Mouse (Mus musculus) intestine, embryonic 16.5 days (tissue): ENCODE results near the gene Gm7247. TPM values are rescaled to one million over a fixed set of nuclear protein-coding genes. Genes with fewer than 3 reads are reported as not detected.
A peak's percentile ranks its signal among the peaks of the same experiment; 100 is the strongest.

Experiments
- ATAC-seq: fragments of 200-750 bp; cut with Nextera tagmentation; 2 replicates; pipeline ENCODE4 v1.8.0; 2017; ENCODE audit warnings: moderate TSS enrichment, moderate library complexity
- H3K27ac ChIP-seq: fragments of 300-500 bp; sonication (generic); 2 replicates; pipeline ENCODE4 v1.5.1; 2014; ENCODE audit warnings: mild to moderate bottlenecking, low read length
- H3K27me3 ChIP-seq: fragments of 300-500 bp; sonication (generic); replicated peaks from 2 replicates; pipeline ENCODE4 v1.6.1; 2014; ENCODE audit warnings: low read length, control low read depth, mixed read lengths; ENCODE audit not compliant: control insufficient read depth, insufficient read depth
- H3K36me3 ChIP-seq: fragments of 300-500 bp; sonication (generic); 2 replicates; pipeline ENCODE4 v1.6.1; 2014; ENCODE audit warnings: low read length, control low read depth; ENCODE audit not compliant: control insufficient read depth, insufficient read depth
- H3K4me1 ChIP-seq: fragments of 300-500 bp; sonication (generic); 2 replicates; pipeline ENCODE4 v1.6.1; 2014; ENCODE audit warnings: low read length, control low read depth, mixed read lengths; ENCODE audit not compliant: control insufficient read depth, insufficient read depth
- H3K4me2 ChIP-seq: fragments of 300-500 bp; sonication (generic); 2 replicates; pipeline ENCODE4 v1.6.1; 2014; ENCODE audit warnings: low read depth, low read length, control low read depth
- H3K4me3 ChIP-seq: fragments of 300-500 bp; sonication (generic); 2 replicates; pipeline ENCODE4 v1.5.1; 2014; ENCODE audit warnings: mild to moderate bottlenecking, low read length
- H3K9ac ChIP-seq: fragments of 300-500 bp; sonication (generic); 2 replicates; pipeline ENCODE4 v1.6.1; 2014; ENCODE audit warnings: low read depth, low read length
- H3K9me3 ChIP-seq: fragments of 300-500 bp; sonication (generic); 2 replicates; pipeline ENCODE4 v1.6.1; 2016; ENCODE audit warnings: low read length, control low read depth; ENCODE audit not compliant: control insufficient read depth
- WGBS: fragments of 180-500 bp; shearing (Covaris S2); extraction: QIAGEN DNeasy Blood & Tissue Kit; methylation state at CpG from one replicate; pipeline ENCODE4 v1.1.7; 2014; 5-methylcytosine and 5-hydroxymethylcytosine counted together
- polyA plus RNA-seq: library from polyadenylated mRNA; unstranded; fragments of >200 nt; fragmentation: Nextera tagmentation; extraction: Ambion mirVana; gene quantifications from 2 replicates; pipeline ENCODE4 v1.2.1, GENCODE M21; 2015

The Gm7247 gene
- not detected in 2 replicates for polyA plus RNA-seq

- no peak within 1 kb of the TSS for H3K4me2 ChIP-seq
- H3K4me1 ChIP-seq: no peaks in the 10 kb centered on the region
- no peaks in the 10 kb centered on the region for H3K36me3 ChIP-seq
- H3K9ac ChIP-seq: no peak within 1 kb of the TSS
- no peaks in the 10 kb centered on the region for H3K9me3 ChIP-seq
- ATAC-seq: no peak
- WGBS: 81% methylated on average over 1 of the region's 1 CpGs
- no peak within 1 kb of the TSS for H3K4me3 ChIP-seq
- no peaks in the 10 kb centered on the region for H3K27me3 ChIP-seq
- H3K27ac ChIP-seq: no peak within 1 kb of the TSS
Observed at GRCm38 (mm10) chr14:51361456-51361855, at the start of gene Gm7247. TSS of gene Gm7247 (plus strand) at chr14:51361756.

DNA sequence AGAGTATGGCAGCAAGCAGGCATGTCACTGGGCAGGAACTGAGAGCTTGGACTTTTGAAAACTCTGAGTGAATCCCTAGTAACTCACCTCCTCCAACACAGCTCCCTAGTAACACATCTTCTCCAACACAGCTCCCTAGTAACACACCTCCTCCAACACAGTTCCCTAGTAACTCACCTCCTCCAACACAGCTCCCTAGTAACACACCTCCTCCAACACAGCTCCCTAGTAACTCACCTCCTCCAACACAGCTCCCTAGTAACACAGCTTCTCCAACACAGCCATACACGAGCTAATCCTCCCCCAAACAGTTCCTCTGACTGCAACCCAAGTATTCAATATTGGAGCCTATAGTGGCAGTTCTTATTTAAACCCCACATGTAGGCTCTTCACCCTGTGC lies 37.6 kb upstream of the Gm7247 start:
- Histone ChIP-seq H3K9me3 (no peaks in the 10 kb centered on the region), H3K27ac (no peak overlapping the region), H3K9ac (no peak overlapping the region), H3K4me3 (no peak overlapping the region), H3K4me1 (no peaks in the 10 kb centered on the region), H3K27me3 (no peaks in the 10 kb centered on the region), H3K36me3 (no peaks in the 10 kb centered on the region), H3K4me2 (no peak overlapping the region)
- WGBS: 52% methylated on average over 1 of the region's 1 CpGs
- no peak for ATAC-seq

DNA sequence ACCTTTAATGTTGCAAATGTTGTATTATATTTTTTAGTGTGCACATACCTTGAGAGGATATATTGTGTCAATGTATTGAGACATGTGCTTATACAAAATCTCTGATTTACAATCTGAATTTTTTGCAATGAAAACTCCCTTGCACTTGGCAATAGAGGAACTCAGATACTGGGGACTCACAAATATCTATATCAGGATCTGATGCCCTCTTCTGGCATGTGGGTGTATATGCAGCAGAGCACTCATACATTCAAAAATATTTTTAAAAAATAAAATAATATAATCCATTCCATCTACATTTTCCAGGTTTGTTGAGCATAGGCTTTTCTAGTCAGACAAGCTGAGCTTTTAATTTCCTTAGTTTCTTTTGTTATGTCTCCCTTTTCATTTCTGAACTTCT lies 15.5 kb upstream of the Gm7247 start:
- Histone ChIP-seq H3K36me3 (no peaks in the 10 kb centered on the region), H3K4me3 (no peak overlapping the region), H3K9ac (no peak overlapping the region), H3K27ac (no peak overlapping the region), H3K27me3 (no peaks in the 10 kb centered on the region), H3K9me3 (no peaks in the 10 kb centered on the region), H3K4me1 (no peaks in the 10 kb centered on the region), H3K4me2 (no peak overlapping the region)
- no peak for ATAC-seq

DNA sequence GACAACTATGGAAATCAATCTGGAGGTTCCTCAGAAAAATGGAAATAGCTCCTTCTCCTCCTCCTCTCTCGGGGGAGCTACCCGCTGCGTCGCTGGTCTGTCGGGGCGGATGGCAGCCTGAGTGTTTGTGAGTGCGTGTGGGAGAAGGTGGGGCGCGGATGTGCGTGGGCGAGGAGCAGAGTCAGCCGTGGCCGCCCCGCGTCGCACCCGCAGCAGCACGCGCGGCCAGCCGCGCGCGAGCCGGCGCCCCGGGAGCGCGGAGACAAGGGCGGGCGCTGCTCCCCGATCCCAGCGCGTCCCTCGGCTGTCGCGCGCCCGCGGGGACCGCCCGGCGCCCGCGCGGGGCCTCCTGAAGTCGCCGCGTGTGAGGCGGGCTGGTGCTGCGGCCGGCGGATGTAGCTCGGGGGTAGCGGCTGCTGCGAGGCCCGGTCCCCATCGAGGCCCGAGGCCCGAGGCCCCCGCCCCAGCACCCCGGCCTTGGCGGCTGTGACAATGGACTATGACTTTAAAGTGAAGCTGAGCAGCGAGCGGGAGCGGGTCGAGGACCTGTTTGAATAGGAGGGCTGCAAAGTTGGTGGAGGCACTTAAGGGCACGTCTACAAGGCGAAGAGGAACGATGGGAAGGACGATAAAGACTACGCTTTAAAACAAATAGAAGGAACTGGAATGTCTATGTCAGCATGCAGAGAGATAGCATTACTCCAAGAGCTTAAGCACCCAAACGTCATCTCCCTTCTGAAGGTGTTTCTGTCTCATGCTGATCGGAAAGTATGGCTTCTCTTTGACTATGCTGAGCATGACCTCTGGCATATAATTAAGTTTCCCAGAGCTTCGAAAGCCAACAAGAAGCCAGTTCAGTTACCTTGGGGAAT lies 3.2 kb upstream of the Gm7247 start:
- H3K4me3 ChIP-seq: peak overlapping the region; percentile 51
- H3K27me3 ChIP-seq: no peaks in the 10 kb centered on the region
- no peaks in the 10 kb centered on the region for H3K4me1 ChIP-seq
- peak overlapping the region; percentile 87 for H3K4me2 ChIP-seq
- no peaks in the 10 kb centered on the region for H3K36me3 ChIP-seq
- H3K9me3 ChIP-seq: no peaks in the 10 kb centered on the region
- no peak overlapping the region for H3K27ac ChIP-seq
- ATAC-seq: peak; percentile 76
- WGBS: 4% methylated on average over 70 of the region's 75 CpGs
- H3K9ac ChIP-seq: peak overlapping the region; percentile 66

GRCm38 (mm10) chr14:51382805-51383204 lies 21.2 kb downstream of the Gm7247 start:
- Histone ChIP-seq H3K27me3 (no peaks in the 10 kb centered on the region), H3K27ac (no peak overlapping the region), H3K36me3 (no peaks in the 10 kb centered on the region), H3K4me1 (no peaks in the 10 kb centered on the region), H3K9ac (no peak overlapping the region), H3K9me3 (peaks cover 17% of the 10 kb centered on the region; the same call in 1 of the 2 replicates), H3K4me3 (no peak overlapping the region), H3K4me2 (no peak overlapping the region)
- WGBS: 92% methylated on average over 20 of the region's 20 CpGs
- ATAC-seq: no peak

- Histone ChIP-seq H3K9ac (no peak overlapping the region), H3K27me3 (no peaks in the 10 kb centered on the region), H3K27ac (no peak overlapping the region), H3K36me3 (no peaks in the 10 kb centered on the region), H3K9me3 (peaks cover 17% of the 10 kb centered on the region; the same call in 1 of the 2 replicates), H3K4me1 (no peaks in the 10 kb centered on the region), H3K4me3 (no peak overlapping the region), H3K4me2 (no peak overlapping the region)
- WGBS: 95% methylated on average over 10 of the region's 10 CpGs
- ATAC-seq: no peak
Observed at GRCm38 (mm10) chr14:51384351-51384750, 22.8 kb downstream of the Gm7247 start.

DNA sequence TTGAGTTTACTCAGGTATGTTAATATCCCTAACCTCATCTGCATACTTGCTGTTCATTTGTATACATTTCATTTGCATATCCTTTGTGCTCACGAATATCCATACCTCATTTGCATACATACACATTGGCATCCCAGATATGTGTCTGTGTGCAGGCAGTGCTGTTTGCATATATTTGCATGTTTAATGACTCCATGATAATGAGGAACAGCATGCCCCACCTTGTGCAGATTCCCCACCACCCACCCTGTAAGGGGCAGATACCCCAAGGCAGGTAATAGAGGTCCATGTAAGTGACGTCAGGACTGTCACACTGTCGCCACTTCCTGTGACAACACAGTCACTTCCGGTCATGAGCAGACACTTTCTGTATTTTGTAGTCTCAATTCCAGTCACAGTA lies 24.2 kb downstream of the Gm7247 start:
- WGBS: 85% methylated on average over 4 of the region's 4 CpGs
- no peak overlapping the region for H3K4me3 ChIP-seq
- H3K27ac ChIP-seq: no peak overlapping the region
- no peak overlapping the region for H3K9ac ChIP-seq
- H3K27me3 ChIP-seq: no peaks in the 10 kb centered on the region
- no peak overlapping the region for H3K4me2 ChIP-seq
- H3K9me3 ChIP-seq: peaks cover 17% of the 10 kb centered on the region; the same call in 1 of the 2 replicates
- H3K4me1 ChIP-seq: no peaks in the 10 kb centered on the region
- ATAC-seq: no peak
- H3K36me3 ChIP-seq: no peaks in the 10 kb centered on the region

DNA sequence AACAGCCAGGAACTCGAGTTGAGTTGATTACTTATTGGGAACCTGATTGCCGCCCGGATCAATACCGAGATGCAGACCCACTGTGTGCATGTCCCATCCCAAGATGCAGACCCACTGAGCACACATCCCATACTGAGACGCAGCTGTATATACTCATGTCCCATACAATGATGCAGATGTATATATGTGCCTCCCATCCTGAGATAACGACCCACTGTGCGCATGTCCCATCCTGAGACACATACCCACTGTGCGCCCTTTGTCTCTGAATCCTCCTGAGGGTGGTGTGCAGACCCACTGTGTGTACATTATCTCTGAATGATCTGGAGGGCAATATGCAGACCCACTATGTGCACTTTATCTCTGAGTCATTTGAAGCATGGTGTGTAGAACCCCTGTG lies 26.2 kb downstream of the Gm7247 start:
- no peak for ATAC-seq
- no peak overlapping the region for H3K9ac ChIP-seq
- H3K4me2 ChIP-seq: no peak overlapping the region
- 97% methylated on average over 8 of the region's 8 CpGs for WGBS
- H3K36me3 ChIP-seq: no peaks in the 10 kb centered on the region
- H3K27me3 ChIP-seq: no peaks in the 10 kb centered on the region
- peaks cover 16% of the 10 kb centered on the region; the same call in 1 of the 2 replicates for H3K9me3 ChIP-seq
- no peaks in the 10 kb centered on the region for H3K4me1 ChIP-seq
- H3K27ac ChIP-seq: no peak overlapping the region
- no peak overlapping the region for H3K4me3 ChIP-seq

- no peak overlapping the region for H3K4me3 ChIP-seq
- no peak overlapping the region for H3K9ac ChIP-seq
- H3K9me3 ChIP-seq: peaks cover 11% of the 10 kb centered on the region; the same call in 1 of the 2 replicates
- H3K27me3 ChIP-seq: no peaks in the 10 kb centered on the region
- no peaks in the 10 kb centered on the region for H3K4me1 ChIP-seq
- no peak for ATAC-seq
- H3K4me2 ChIP-seq: no peak overlapping the region
- no peaks in the 10 kb centered on the region for H3K36me3 ChIP-seq
- H3K27ac ChIP-seq: no peak overlapping the region
- WGBS: 93% methylated on average over 9 of the region's 9 CpGs
Observed at GRCm38 (mm10) chr14:51388222-51388621, 26.7 kb downstream of the Gm7247 start.
